Mouse (Mus musculus): Measurements from ENCODE around the gene Oaz1.
A peak's percentile ranks its signal among the peaks of the same experiment; 100 is the strongest.
"Not testable (repeated sequence)": the region's sequence is repeated elsewhere in the genome, so short reads cannot be mapped to it uniquely, and the experiment has no call there.

Oaz1 gene

DNA sequence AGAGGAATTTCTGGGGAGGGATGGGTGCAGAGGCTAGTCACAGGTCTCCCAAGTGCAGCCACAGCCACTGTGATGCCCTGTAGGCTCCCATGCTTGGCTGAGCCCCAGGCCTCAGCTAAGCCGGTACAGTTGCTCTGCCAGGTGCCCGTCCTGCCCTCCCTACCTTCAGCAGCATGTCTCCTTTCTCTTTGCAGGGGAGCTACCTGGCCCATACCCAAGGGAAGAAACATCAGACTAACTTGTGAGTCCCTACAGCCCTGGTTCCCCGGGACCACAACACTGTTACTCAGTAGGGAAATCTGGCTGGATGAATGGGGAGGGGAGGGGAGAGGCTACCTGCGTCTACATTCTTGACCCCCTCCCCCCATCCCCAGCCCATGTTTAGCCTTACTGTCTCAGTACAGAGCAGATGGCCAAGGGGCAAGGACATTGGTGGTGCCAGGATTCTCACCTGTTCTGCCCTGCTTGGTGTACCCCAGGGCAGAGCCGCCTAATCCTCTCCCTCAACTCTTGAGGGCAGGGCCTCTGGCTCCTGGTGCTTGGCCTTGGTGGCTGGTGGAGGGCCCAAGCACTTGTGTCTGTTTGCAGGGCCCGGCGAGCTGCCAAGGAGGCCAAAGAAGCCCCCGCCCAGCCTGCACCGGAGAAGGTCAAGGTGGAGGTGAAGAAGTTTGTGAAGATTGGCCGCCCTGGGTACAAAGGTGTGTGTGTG, 24.1 kb upstream of the Oaz1 start:
- DNase-seq (ENCODE audit: low spot score in 2 of 2), result no peak

DNA sequence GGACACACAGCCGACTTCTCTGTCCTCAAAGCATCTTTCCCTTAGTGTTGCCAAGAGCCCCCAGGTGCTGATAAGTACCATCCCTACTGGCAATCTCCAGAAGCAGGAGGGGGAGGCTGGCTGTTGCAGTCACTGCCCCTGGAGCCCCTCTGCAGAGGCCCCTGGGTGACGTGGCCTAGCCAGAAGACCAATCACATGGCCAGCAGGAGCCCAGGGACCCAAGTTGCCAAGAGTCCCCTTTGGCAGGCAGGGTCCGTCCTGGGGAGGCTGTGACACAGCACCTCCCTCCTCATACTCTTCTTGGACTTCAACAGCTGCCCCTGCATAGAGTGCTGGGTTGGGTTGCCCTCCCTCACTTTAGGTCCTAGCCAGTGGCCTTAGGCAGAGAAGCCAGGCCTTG, 23.5 kb upstream of the Oaz1 start:
- no peak for DNase-seq (ENCODE audit: low spot score in 2 of 2)

DNA sequence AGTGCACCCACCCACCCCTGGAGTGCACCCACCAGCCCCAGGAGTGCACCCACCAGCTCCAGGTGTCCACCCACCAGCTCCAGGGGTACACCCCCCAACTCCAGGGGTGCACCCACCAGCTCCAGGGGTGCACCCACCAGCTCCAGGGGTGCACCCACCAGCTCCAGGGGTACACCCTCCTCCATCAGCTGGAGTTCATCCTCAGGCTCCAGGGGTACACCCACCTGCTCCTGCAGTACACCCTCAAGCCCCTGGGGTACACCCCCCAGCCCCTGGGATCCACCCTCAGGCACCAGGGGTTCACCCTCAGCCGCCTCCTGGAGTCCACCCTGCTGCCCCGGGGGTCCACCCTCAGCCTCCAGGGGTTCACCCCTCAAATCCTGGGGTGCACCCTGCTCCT, 22.1 kb upstream of the Oaz1 start:
- DNase-seq (ENCODE audit: low spot score in 2 of 2), result no peak

DNA sequence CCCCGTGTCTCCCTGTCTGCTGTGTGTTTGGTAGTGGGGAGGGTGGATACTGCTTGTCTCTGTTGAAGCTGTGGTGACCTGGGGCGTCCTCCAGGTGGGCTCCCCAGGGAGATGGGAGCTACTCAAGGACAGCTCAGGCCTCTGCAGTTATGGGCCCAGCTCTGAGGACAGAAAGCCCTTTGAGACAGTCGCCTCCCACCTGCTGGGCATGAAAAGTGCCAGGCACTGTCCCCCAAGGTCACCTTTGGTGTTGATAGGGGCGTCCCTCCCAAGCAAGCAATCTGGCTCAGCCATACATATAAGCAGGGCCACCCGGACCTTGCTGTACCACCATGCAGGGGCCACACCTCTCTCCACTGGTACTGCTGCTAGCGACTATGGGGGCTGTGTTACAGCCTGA, 21.5 kb upstream of the Oaz1 start, which contains the start of gene Amh:
Gene Amh, plus strand, starts transcription at position 328 of the 400 bp plus-strand sequence.
- no peak for DNase-seq (ENCODE audit: low spot score in 2 of 2)

DNA sequence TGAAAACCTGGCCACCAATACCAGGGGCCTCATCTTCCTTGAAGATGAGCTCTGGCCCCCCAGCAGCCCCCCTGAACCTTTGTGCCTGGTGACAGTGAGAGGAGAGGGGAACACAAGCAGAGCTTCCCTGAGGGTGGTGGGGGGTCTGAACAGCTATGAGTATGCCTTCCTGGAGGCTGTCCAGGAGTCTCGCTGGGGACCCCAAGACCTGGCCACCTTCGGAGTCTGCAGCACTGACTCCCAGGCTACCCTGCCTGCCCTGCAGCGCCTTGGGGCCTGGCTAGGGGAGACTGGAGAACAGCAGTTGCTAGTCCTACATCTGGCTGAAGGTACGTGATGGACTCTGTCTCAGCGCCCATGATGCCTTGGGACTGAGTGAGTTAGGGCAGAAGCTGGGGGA, 21.1 kb upstream of the Oaz1 start:
- no peak for DNase-seq (ENCODE audit: low spot score in 2 of 2)

DNA sequence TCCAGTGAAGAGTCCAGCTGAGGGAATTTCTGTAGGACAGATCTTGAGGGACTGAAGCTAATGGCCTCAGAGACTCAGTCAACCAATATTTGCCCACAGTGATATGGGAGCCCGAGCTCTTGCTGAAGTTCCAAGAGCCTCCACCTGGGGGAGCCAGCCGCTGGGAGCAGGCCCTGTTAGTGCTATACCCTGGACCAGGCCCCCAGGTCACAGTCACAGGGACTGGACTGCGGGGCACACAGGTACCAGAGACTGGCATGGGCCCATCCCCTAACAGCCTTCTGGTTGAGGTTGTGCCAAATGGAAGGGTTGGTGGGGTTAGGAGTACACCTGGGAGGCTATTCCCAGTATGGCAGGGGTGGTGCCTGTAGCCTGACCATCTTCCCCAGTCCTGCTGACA, 20.5 kb upstream of the Oaz1 start:
- DNase-seq (ENCODE audit: low spot score in 2 of 2), result peak; percentile 76

DNA sequence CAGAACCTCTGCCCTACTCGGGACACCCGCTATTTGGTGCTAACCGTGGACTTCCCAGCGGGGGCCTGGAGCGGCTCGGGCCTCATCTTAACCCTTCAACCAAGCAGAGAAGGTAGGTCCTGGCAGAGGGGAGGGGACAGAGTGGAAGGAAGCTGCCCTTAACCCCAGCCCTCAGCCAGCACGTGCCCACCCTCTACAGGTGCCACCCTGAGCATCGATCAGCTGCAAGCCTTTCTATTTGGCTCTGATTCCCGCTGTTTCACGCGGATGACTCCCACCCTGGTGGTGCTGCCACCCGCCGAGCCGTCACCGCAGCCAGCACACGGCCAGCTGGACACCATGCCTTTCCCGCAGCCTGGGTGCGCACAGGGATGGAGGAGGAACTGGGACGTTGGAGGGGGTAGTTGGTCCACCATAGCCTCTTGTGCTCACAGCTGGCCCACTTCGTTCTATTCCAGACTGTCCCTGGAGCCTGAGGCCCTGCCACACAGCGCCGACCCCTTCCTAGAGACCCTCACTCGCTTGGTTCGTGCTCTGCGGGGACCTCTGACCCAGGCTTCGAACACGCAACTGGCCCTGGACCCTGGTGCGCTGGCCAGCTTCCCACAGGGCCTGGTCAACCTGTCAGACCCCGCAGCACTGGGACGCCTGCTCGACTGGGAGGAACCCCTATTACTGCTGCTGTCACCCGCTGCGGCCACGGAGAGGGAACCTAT, 20.0 kb upstream of the Oaz1 start:
- no peak for DNase-seq (ENCODE audit: low spot score in 2 of 2)

DNA sequence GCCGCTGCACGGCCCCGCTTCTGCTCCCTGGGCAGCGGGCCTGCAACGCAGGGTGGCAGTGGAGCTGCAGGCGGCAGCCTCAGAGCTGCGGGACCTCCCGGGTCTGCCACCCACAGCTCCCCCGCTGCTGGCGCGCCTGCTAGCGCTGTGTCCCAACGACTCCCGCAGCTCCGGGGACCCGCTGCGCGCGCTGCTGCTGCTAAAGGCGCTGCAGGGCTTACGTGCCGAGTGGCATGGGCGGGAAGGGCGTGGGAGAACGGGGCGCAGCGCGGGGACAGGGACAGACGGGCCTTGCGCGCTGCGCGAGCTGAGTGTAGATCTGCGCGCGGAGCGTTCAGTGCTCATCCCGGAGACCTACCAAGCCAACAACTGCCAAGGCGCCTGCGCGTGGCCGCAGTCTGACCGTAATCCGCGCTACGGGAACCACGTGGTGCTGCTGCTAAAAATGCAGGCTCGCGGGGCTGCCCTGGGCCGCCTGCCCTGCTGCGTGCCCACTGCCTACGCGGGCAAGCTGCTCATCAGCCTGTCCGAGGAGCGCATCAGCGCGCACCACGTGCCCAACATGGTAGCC, 19.3 kb upstream of the Oaz1 start:
- DNase-seq (ENCODE audit: low spot score in 2 of 2), result peak; percentile 89 to 92

DNA sequence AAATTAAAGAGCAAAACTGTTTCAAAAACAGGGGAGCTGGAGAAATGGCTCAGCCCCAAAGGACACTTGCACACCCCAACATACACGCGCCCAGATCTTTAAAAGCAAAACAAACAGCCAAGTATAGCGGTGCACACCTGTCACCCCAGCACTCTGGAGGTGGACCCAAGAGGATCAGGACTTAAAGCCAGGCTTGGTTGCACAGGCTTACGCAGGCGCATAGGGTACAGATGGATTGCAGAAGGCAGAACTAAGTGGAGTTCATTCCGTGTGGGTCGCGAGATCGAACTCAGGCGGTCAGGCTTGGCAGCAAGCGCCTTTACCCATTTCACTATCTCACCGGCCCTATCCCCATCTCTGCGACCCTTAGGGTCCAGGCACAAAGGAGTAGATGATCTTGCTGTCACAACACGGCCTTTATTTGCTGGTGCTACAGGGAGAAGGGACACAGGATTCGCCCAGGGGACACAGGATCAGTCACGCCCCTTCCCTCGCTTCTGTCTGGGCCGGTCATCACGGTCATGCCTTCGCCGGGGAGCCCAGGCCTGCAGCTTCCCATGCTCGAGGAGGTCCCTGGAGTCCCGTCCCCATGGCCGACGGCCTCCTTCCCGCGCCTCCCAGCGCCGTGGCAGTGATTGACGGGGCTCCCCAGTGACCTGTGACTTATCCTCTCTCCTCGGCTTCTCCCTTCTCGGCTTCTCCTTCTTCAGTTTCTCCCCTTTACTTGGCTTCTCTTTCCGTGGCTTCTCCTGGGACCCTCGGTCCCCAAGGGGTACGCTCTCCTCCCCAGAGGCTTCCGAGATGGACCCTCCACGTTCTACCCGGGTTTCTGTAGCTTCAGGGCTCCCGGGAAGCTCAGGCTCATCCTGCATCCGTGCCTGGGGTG, 18.1 kb upstream of the Oaz1 start:
- no peak for DNase-seq (ENCODE audit: low spot score in 2 of 2)

DNA sequence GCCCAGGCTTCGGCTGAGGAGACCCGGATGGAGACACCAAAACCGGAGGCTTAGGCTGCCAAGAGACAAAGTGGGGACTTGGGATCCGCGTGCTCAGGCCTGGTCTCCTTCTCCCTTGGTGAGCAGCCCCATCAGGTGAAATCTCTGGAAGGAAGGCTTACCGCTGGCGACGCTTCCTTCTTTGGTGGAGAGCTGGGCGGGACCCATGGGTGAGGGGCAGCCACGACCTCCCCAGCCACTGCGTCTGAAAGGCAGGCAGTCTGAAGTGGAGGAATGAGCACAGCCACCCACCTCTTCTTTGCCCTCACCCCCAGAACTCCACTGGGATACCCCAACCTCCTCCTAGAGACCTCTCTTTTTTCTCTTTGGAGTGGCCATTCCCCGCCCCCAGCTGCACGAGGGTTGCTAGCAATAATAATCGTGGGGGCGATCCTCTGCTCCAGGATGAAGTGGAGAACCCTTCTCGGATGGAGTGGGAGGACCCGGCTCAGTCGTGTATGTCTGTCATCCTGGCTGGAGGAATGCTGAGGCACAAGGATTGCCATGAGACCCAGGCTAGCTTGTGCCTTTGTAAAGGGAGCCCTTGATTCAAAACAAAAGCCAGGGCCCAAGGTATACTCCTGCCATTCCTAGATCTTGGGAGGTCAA, 17.3 kb upstream of the Oaz1 start:
- DNase-seq (ENCODE audit: low spot score in 2 of 2), result peak; percentile 42 to 54

DNA sequence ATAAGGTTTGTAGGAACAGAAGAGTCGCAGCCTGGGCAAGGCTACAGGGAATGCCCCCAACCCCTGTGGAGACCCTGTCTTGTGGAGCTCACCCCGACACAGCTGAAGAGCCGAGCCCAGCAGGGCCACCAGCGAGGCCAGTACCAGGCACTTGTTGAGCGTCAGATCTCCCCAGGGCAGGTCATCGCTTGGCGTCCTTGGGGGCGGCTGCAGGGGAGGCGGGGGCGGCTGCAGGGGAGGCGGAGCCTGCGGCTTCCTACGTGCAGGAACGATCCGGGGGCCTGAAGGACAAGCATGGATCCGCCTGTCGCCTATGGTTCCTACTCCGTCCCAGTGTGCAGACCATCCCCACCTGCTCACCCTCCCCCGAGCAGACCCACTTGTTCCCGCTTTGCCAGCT, 16.4 kb upstream of the Oaz1 start:
- DNase-seq (ENCODE audit: low spot score in 2 of 2), result no peak

DNA sequence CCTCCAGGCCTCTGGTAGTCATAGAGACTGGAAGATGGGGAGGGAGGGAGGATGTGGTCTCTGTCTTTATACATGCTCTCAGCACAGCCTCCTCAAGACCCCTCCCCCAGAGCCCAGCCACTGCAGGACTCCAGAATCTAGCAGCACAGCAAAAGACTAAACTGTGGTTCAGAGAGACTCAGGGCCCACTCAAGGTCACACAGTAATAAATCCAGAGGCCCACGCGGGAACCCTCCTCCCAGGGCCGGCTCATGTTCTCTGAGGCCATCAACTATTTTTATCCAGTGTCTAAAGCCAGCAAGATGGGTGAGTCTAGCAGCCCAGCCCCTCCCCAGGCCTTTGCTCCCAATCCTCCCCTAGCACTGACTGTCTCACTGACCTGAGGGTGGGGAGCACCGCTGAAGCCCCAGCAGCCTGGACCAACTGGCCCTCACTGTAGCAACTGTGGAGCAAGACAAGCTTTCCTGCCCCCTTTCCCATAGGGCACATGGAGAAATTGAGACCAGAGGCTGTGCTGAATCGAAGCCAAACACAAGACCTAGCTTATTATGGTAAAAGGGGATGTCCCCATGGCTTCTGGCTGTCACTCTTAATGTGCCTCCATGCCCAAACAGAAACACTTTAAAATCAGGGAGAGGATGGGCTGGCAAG, 13.9 kb upstream of the Oaz1 start:
- no peak for DNase-seq (ENCODE audit: low spot score in 2 of 2)

DNA sequence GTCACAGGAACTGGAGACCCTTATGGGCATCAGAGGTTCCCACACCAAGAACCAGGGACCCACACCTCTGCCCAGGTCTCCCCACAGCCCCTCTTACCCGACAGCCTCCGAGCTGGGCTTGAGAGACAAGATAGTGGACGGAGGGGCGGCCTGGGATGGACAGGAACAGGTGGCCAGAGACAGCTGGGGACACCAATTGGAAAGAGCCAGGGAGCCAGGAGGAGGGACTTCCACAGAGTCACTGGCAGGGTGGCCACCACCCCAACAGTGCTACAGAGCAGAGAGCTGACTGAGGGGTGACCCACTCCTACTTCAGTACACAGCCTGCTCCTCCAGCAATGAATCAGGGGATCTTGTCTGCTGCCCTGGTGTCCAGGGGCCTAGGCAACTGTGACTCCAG, 13.1 kb upstream of the Oaz1 start, which contains the start of gene Jsrp1:
Gene Jsrp1, minus strand, starts transcription at position 133 of the 400 bp plus-strand sequence.
- no peak for DNase-seq (ENCODE audit: low spot score in 2 of 2)

DNA sequence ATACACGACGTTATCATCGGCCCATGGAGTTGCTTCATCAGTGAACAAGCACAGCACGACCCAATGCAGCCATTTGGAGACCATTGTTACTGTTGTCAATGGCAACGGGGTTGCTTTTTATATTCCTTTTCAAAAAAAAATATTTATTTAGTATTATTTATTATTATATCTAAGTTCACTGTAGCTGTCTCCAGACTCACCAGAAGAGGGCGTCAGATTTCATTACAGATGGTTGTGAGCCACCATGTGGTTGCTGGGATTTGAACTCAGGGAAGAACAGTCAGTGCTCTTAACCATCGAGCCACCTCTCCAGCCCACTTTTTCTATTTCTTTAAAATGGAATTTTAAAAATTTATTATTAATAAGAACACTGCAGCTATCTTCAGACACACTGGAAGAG, 11.7 kb upstream of the Oaz1 start:
- no peak for DNase-seq (ENCODE audit: low spot score in 2 of 2)

DNA sequence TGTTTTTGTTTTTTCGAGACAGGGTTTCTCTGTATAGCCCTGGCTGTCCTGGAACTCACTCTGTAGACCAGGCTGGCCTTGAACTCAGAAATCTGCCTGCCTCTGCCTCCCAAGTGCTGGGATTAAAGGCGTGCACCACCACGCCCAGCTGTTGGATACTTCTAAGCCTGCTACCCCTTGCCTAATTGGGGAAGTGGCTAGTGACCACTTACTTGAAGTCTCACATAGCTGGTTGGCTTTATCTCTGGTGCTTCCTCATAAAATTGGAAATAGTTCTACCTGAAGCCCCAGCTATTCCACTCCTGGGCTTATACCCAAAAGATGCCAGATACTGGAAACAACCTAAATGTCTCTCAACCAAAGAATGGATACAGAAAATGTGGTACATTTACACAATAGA, 10.2 kb upstream of the Oaz1 start:
- not testable (repeated sequence) for DNase-seq (ENCODE audit: low spot score in 2 of 2)

DNA sequence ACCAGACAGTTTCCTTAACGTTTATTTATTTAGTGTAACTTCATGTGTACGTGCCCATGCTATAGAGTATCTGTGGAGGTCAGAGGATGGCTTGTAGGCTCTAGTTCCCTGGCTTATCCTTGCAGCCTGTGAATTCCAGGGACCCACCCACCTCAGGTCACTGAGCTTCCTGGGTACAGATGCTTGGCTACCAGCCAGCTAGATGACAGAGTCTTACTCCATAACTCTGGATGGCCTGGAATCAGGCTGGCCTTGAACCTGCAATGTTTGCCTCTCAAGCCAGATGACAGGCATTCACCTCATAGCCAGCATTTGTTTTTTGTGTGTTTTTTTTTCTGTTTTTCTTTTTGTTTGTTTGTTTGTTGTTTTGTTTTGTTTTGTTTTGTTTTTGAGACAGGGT, 9.3 kb upstream of the Oaz1 start:
- DNase-seq (ENCODE audit: low spot score in 2 of 2), result no peak

DNA sequence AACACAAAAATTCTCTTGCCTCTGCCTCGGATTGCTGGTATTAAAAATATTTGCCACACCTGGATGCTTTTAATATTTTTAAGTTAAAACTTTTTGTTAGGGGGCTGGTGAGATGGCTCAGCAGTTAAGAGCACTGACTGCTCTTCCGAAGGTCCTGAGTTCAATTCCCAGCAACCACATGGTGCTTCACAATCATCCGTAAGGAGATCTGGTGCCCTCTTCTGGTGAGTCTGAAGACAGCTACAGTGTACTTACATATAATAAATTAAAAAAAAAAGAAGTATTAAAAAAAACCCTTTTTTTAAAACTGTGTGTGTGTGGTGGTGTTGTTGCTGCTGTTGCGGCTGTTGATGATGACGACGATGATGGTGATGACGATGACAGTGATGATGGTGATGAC, 8.5 kb upstream of the Oaz1 start:
- DNase-seq (ENCODE audit: low spot score in 2 of 2), result not testable (repeated sequence)

DNA sequence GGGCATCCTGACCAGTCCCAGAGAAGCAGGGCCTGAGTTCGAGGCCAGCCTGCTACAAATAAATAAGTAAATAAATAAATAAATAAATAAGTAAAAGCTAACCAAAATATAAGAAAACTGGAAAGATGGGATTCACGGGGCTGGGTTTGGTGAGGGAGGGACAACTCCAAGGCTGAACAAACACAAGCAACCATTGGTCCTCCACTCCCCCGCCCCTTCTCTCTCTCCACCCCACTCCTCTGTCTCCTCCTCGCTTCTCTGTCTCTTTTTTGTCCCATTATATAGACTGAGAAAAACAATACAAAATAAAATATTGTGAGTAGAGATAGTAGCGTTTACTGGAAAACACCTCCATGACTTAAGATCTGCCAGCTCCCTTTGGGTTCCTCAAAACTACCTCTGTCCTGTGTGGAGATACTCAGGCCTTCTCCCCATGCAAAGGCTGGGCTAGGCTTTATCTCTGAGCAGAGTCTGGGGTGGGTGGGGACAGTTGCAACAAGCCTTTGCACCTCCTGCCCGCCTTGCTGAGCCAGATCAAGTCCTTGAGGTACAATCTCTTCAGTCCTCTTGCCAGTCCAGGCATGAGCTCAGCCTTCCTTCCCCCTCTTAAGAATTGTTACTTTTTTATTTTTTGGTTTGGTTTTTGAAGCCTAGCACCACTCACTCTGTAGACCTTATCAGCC, 7.7 kb upstream of the Oaz1 start:
- no peak for DNase-seq (ENCODE audit: low spot score in 2 of 2)

DNA sequence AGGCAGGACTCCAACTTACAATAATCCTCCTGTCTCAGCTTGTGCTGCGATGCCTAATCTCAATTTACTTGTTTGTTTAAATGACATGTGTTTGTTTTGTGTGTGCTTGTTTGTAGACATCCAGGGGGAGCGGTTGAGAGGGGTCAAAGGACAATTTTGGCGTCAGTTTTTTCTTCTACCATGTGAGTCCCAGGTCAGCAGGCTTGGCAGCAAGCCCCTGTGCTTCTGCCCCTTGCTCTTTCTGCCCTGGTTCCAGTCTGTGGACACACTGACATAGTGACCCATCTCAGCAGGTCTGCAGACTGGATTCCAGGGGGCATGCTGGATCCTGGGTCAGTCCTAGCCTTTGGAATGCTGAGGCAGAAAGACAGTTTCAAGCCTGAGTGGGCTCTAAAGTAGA, 7.0 kb upstream of the Oaz1 start:
- DNase-seq (ENCODE audit: low spot score in 2 of 2), result no peak

DNA sequence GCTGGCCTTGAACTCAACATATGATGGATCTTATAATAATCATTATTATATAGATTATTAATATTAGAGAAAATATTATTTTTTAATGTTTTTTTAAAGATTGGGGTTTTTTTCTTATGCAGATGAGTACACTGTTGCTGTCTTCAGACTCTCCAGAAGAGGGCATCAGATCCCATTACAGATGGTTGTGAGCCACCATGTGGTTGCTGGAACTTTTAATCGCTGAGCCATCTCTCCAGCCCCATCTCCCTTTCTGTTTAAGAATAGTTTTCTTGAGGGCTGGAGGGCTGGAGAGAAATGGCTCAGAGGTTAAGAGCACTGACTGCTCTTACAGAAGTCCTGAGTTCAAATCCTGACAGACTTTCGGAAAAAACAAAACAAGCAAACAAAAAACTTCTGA, 4.5 kb upstream of the Oaz1 start:
- no peak for DNase-seq (ENCODE audit: low spot score in 2 of 2)

DNA sequence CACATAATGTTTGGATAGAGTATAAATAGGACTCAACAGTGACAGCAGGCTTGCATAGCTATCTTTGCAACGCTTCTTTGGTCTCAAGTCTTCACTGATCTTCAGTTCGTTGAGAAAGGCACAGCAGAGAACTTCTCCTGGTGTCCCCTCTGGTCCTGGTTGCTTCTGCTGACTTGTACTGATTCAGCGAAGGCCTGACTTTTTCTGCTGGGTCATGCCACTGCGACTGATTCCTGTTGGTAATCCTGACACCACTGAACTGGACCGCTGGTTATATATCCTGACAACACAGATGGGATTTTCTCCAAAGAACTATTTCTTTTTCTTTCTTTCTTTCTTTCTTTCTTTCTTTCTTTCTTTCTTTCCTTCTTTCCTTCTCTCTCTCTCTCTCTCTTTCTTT, 3.9 kb upstream of the Oaz1 start:
- no peak for DNase-seq (ENCODE audit: low spot score in 2 of 2)

Measured in frontal cortex, postnatal 36 days (tissue).